Mouse (Mus musculus) myocyte (in vitro differentiated cells): ENCODE measurements at regions not wholly inside any gene's neighbourhood (a gene's known extent, or its start where the extent isn't known, plus 50 kb on each side); places are given as distances from the start of the nearest gene placed in this dataset.
"Not testable (repeated sequence)": the region's sequence is repeated elsewhere in the genome, so short reads cannot be mapped to it uniquely, and the experiment has no call there.

Experiments used
- H3K27me3 ChIP-seq: one replicate; pipeline ENCODE4 v1.6.1; 2011; ENCODE audit not compliant: control insufficient read depth, insufficient read depth, insufficient read length
- H3K36me3 ChIP-seq: one replicate; pipeline ENCODE4 v1.6.1; 2011; ENCODE audit not compliant: control insufficient read depth, insufficient read depth
- H3K4me2 ChIP-seq: one replicate; pipeline ENCODE4 v1.6.1; 2011; ENCODE audit warnings: low read depth, control low read depth
- H3K4me3 ChIP-seq: one replicate; pipeline ENCODE4 v1.5.1; 2011; ENCODE audit warnings: mild to moderate bottlenecking, control low read depth, moderate library complexity
- H3K79me2 ChIP-seq: one replicate; pipeline ENCODE4 v1.6.1; 2011; ENCODE audit not compliant: control insufficient read depth, insufficient read depth
- H3ac ChIP-seq: one replicate; pipeline ENCODE4 v1.6.1; 2011; ENCODE audit not compliant: control insufficient read depth, insufficient read length
- CEBPB ChIP-seq: IDR thresholded peaks from 2 replicates; pipeline ENCODE4 v1.6.1; 2011; ENCODE audit warnings: mild to moderate bottlenecking, moderate library complexity; ENCODE audit not compliant: poor library complexity, insufficient read depth, severe bottlenecking
- E2F4 ChIP-seq: IDR thresholded peaks from one replicate; pipeline ENCODE4 v1.6.1; 2011; ENCODE audit warnings: mild to moderate bottlenecking, control low read depth, moderate library complexity; ENCODE audit not compliant: insufficient read depth
- MAX ChIP-seq: IDR thresholded peaks from one replicate; pipeline ENCODE4 v1.6.1; 2011; ENCODE audit warnings: low read depth, mild to moderate bottlenecking, control low read depth
- MYOD1 ChIP-seq, 3 experiments: IDR thresholded peaks; one replicate each; pipeline ENCODE4 v1.6.1; 2011; ENCODE audit warnings: control low read depth in 2 of 3, low read depth in 2 of 3, mild to moderate bottlenecking in 2 of 3, moderate library complexity in 1 of 3; ENCODE audit not compliant: insufficient read length in 2 of 3, control insufficient read depth in 1 of 3
- MYOG ChIP-seq, 3 experiments: IDR thresholded peaks; one replicate each; pipeline ENCODE4 v1.6.1; 2011; ENCODE audit warnings: control low read depth in 2 of 3, low read depth in 2 of 3, mild to moderate bottlenecking in 2 of 3; ENCODE audit not compliant: insufficient read length in 2 of 3, control insufficient read depth in 1 of 3, insufficient read depth in 1 of 3
- POLR2A ChIP-seq: IDR thresholded peaks from one replicate; pipeline ENCODE4 v1.6.1; 2011; ENCODE audit warnings: low read depth, mild to moderate bottlenecking, control low read depth, moderate library complexity; ENCODE audit not compliant: insufficient read length
- POLR2AphosphoS2 ChIP-seq: IDR thresholded peaks from one replicate; pipeline ENCODE4 v1.6.1; 2011; ENCODE audit warnings: low read depth, control low read depth; ENCODE audit not compliant: insufficient read length
- REST ChIP-seq: IDR thresholded peaks from one replicate; pipeline ENCODE4 v1.6.1; 2011; ENCODE audit warnings: mild to moderate bottlenecking, control low read depth, moderate library complexity; ENCODE audit not compliant: insufficient read depth, insufficient read length
- SRF ChIP-seq: IDR thresholded peaks from one replicate; pipeline ENCODE4 v1.6.1; 2011; ENCODE audit warnings: low read depth; ENCODE audit not compliant: control insufficient read depth, insufficient read length
- TCF12 ChIP-seq: IDR thresholded peaks from one replicate; pipeline ENCODE4 v1.6.1; 2011; ENCODE audit warnings: mild to moderate bottlenecking, control low read depth; ENCODE audit not compliant: poor library complexity, insufficient read depth, severe bottlenecking
- TCF3 ChIP-seq: IDR thresholded peaks from one replicate; pipeline ENCODE4 v1.6.1; 2011; ENCODE audit warnings: low read depth, control low read depth; ENCODE audit not compliant: insufficient read length
- USF1 ChIP-seq: IDR thresholded peaks from one replicate; pipeline ENCODE4 v1.6.1; 2011; ENCODE audit warnings: low read depth, mild to moderate bottlenecking, control low read depth, moderate library complexity

- Histone ChIP-seq H3K27me3 (no peaks in the 10 kb centered on the region), H3K4me2 (no peak overlapping the region), H3K79me2 (no peaks in the 10 kb centered on the region), H3K4me3 (no peak overlapping the region), H3ac (no peak overlapping the region), H3K36me3 (no peaks in the 10 kb centered on the region)
- TF ChIP-seq REST (no peak), TCF12 (no peak), MAX (no peak), TCF3 (no peak), MYOG (IDR thresholded peaks at IDR 0.05; ENCODE audit: control insufficient read depth in 1 of 3, insufficient read depth in 1 of 3, insufficient read length in 2 of 3, low read depth in 2 of 3) (no peak), POLR2AphosphoS2 (no peak), MYOD1 (IDR thresholded peaks at IDR 0.05; ENCODE audit: control insufficient read depth in 1 of 3, insufficient read length in 2 of 3, low read depth in 2 of 3) (no peak), E2F4 (no peak), USF1 (no peak), SRF (no peak), CEBPB (no peak), POLR2A (no peak)
These were observed 576.4 kb downstream of the Epha7 start for GRCm38 (mm10) chr4:29389282-29389681.

- H3K27me3 ChIP-seq = no peaks in the 10 kb centered on the region
- TF ChIP-seq MAX (no peak), TCF12 (no peak), MYOG (IDR thresholded peaks at IDR 0.05; ENCODE audit: control insufficient read depth in 1 of 3, insufficient read depth in 1 of 3, insufficient read length in 2 of 3, low read depth in 2 of 3) (no peak), REST (no peak), TCF3 (no peak), E2F4 (no peak), POLR2A (no peak), POLR2AphosphoS2 (no peak), USF1 (no peak), MYOD1 (IDR thresholded peaks at IDR 0.05; ENCODE audit: control insufficient read depth in 1 of 3, insufficient read length in 2 of 3, low read depth in 2 of 3) (no peak), SRF (no peak), CEBPB (no peak)
- no peak overlapping the region for H3ac ChIP-seq
- no peaks in the 10 kb centered on the region for H3K79me2 ChIP-seq
- H3K4me3 ChIP-seq = no peak overlapping the region
- H3K36me3 ChIP-seq = no peaks in the 10 kb centered on the region
- H3K4me2 ChIP-seq = no peak overlapping the region
These were observed 577.4 kb downstream of the Epha7 start for GRCm38 (mm10) chr4:29390333-29390732.

- no peak overlapping the region for H3ac ChIP-seq
- no peak overlapping the region for H3K4me3 ChIP-seq
- TF ChIP-seq POLR2AphosphoS2 = no peak
- TF ChIP-seq USF1 = no peak
- TF ChIP-seq MYOD1 (IDR thresholded peaks at IDR 0.05; ENCODE audit: control insufficient read depth in 1 of 3, insufficient read length in 2 of 3, low read depth in 2 of 3) = no peak
- TF ChIP-seq REST = no peak
- no peak for TF ChIP-seq POLR2A
- TF ChIP-seq E2F4 = no peak
- TF ChIP-seq MAX = no peak
- H3K79me2 ChIP-seq = no peaks in the 10 kb centered on the region
- H3K36me3 ChIP-seq = no peaks in the 10 kb centered on the region
- H3K4me2 ChIP-seq = no peak overlapping the region
- H3K27me3 ChIP-seq = no peaks in the 10 kb centered on the region
These were observed 589.2 kb downstream of the Epha7 start for GRCm38 (mm10) chr4:29402143-29402542.

DNA sequence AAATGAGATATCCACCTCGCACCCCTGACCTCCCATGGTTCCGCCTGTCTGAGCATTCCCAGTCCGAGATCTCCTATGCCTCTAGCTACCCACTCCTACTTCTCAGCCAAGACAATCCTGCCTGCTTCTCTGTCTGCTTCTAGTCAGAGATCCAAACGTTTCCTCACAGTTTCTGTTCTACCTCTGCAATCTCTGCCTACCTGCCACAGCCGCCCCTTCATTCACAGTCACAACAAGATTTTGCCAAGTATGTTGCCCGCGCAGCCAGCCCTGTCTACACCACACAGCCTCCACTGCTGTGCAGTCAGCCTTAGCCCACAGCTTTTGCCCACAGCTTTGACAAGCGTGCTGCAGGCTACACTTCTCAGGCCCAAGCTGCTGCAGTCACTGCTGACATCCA, 601.7 kb downstream of the Epha7 start:
- no peak overlapping the region for H3K4me3 ChIP-seq
- H3K79me2 ChIP-seq = no peaks in the 10 kb centered on the region
- H3ac ChIP-seq = no peak overlapping the region
- no peaks in the 10 kb centered on the region for H3K36me3 ChIP-seq
- H3K27me3 ChIP-seq = no peaks in the 10 kb centered on the region
- no peak overlapping the region for H3K4me2 ChIP-seq
- TF ChIP-seq POLR2A (no peak), REST (no peak), CEBPB (no peak), MYOG (IDR thresholded peaks at IDR 0.05; ENCODE audit: control insufficient read depth in 1 of 3, insufficient read depth in 1 of 3, insufficient read length in 2 of 3, low read depth in 2 of 3) (no peak), MAX (no peak), SRF (no peak), POLR2AphosphoS2 (no peak)

- no peaks in the 10 kb centered on the region for H3K27me3 ChIP-seq
- no peaks in the 10 kb centered on the region for H3K36me3 ChIP-seq
- no peak overlapping the region for H3ac ChIP-seq
- TF ChIP-seq POLR2A = no peak
- no peak for TF ChIP-seq MAX
- TF ChIP-seq CEBPB = no peak
- TF ChIP-seq TCF3 = no peak
- TF ChIP-seq USF1 = no peak
- no peak for TF ChIP-seq TCF12
- no peak for TF ChIP-seq MYOD1 (IDR thresholded peaks at IDR 0.05; ENCODE audit: control insufficient read depth in 1 of 3, insufficient read length in 2 of 3, low read depth in 2 of 3)
- TF ChIP-seq E2F4 = no peak
- TF ChIP-seq SRF = no peak
- no peak for TF ChIP-seq MYOG (IDR thresholded peaks at IDR 0.05; ENCODE audit: control insufficient read depth in 1 of 3, insufficient read depth in 1 of 3, insufficient read length in 2 of 3, low read depth in 2 of 3)
- no peak for TF ChIP-seq POLR2AphosphoS2
- TF ChIP-seq REST = no peak
- no peak overlapping the region for H3K4me3 ChIP-seq
- H3K79me2 ChIP-seq = no peaks in the 10 kb centered on the region
- H3K4me2 ChIP-seq = no peak overlapping the region
These were observed 607.4 kb downstream of the Epha7 start for GRCm38 (mm10) chr4:29420198-29420792.

GRCm38 (mm10) chr4:29431493-29431892, 618.6 kb downstream of the Epha7 start:
- not testable (repeated sequence) for H3ac ChIP-seq, H3K36me3 ChIP-seq, H3K4me2 ChIP-seq, H3K27me3 ChIP-seq, H3K79me2 ChIP-seq, H3K4me3 ChIP-seq
